Mouse (Mus musculus) brain, adult 10 weeks (tissue): ENCODE data around the gene Aqp11. TPM values are rescaled to one million over a fixed set of nuclear protein-coding genes. Genes with fewer than 3 reads are reported as not detected.

Experiments used
- polyA plus RNA-seq: library from polyadenylated mRNA; stranded (reverse); fragments of 350-450 nt; fragmentation: Illumina TruSeq; extraction: RNeasy Lipid Tissue Mini Kit (QIAGEN cat#74804); gene quantifications from one replicate; pipeline ENCODE4 v1.2.3, GENCODE M21; 2015; ENCODE audit warnings: low read depth, low replicate concordance

Aqp11 gene
- 15.0 TPM for polyA plus RNA-seq

GRCm38 (mm10) chr7:97737638-97738456 is at the start of gene Aqp11:
TSS of gene Aqp11 (minus strand) at chr7:97738289.

DNA sequence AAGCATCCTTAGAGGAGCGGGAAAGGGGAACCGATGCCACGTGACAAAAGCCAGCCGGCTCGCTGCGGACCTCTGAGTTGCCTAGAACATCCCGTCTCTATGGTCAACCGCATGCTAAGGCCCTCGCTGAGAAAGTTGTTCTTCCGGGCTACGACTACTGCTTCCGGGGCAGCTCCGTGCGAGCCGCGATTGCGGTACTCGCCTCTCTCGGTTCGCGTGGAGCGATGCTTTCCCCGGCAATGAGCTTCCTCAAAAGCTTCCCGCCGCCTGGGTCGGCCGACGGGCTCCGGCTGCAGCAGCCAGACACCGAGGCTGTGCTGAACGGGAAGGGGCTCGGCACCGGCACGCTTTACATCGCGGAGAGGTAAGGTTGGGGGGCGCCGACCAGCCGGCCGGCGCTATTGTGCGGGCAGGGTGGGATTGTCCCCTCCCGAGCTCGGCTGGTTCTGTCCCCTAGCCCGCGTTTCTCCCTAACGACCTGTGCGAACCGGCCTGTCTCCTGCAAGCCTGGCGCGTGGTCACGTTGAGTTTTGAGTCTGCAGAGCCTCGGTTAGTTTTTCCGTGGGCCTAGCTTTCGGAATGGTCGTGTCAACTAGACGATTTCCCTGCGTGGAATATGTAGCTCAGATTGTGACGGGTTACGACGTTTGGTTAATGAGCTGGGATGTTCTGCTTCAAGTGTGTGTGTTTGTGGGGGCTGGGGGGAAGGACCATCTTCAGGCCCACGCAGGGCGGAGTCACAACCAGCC is 41.4 kb downstream of the Aqp11 start, which contains the start of gene Clns1a:
Gene Clns1a, plus strand, starts transcription at position 129 of the 749 bp plus-strand sequence.

Other genes with a start within 250 kb of the Aqp11 start
- 69.8 TPM for gene Aamdc, start 158.8 kb downstream of the Aqp11 start, polyA plus RNA-seq
- gene Rsf1, start 158.4 kb downstream of the Aqp11 start, polyA plus RNA-seq = 14.4 TPM
- 122 TPM for gene Clns1a, start 41.7 kb downstream of the Aqp11 start, polyA plus RNA-seq
- gene Pak1, start 50.3 kb upstream of the Aqp11 start, polyA plus RNA-seq = 376 TPM
- not detected for gene Gdpd4, start 181.7 kb upstream of the Aqp11 start, polyA plus RNA-seq